Mouse (Mus musculus): ENCODE data around the gene Oas3. TPM values are rescaled to one million over a fixed set of nuclear protein-coding genes. Genes with fewer than 3 reads are reported as not detected.
"Not testable (repeated sequence)": the region's sequence is repeated elsewhere in the genome, so short reads cannot be mapped to it uniquely, and the experiment has no call there.

The Oas3 gene
- 0.15 and 0.21 TPM in 2 replicates for polyA plus RNA-seq (2014; fragmentation: Nextera tagmentation; extraction: Ambion mirVana)

DNA sequence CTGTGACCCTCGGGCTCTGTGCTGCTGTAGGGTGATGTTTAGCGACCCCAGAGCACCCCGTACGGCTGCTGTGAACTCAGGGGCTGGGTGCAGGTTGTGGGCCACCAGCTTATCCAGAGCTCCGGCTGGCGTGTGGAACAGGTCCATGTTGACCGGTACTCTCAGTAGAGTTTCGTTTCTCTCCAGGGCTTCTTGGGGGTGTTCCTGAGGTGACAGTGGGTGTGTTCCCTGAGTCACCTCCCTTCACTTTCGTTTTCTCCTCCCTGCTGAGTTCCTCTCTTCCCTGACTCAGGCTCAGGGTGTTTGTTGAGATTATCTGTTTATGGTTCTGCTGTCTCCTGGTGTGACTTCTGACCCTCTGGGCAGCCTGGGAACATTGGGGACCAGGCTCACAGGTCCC lies at the start of gene Oas3:
Gene Oas3 (minus strand): TSS at position 184 of the 400 bp plus-strand sequence.
- H3K4me1 ChIP-seq (replicated peaks; ENCODE audit: control insufficient read depth, insufficient read depth, low read length): no peaks in the 10 kb centered on the region
- no peaks in the 10 kb centered on the region for H3K9me3 ChIP-seq (ENCODE audit: control insufficient read depth, low read length)
- no peaks in the 10 kb centered on the region for H3K27me3 ChIP-seq (ENCODE audit: control insufficient read depth, insufficient read depth, low read length)
- no peak within 1 kb of the TSS for H3K9ac ChIP-seq (ENCODE audit: low read depth, low read length)
- H3K36me3 ChIP-seq (ENCODE audit: control insufficient read depth, insufficient read depth, low read length): no peaks in the 10 kb centered on the region
- no peak within 1 kb of the TSS for H3K4me2 ChIP-seq (replicated peaks; ENCODE audit: low read depth, low read length)
- no peak within 1 kb of the TSS for H3K27ac ChIP-seq (ENCODE audit: low read depth, low read length)
- WGBS: 75% methylated on average over 9 of the region's 9 CpGs
- no peak within 1 kb of the TSS for H3K4me3 ChIP-seq (ENCODE audit: low read depth, low read length)
- ATAC-seq (ENCODE audit: low FRiP score) (no peak), DNase-seq (ENCODE audit: low spot score) (no peak)

DNA sequence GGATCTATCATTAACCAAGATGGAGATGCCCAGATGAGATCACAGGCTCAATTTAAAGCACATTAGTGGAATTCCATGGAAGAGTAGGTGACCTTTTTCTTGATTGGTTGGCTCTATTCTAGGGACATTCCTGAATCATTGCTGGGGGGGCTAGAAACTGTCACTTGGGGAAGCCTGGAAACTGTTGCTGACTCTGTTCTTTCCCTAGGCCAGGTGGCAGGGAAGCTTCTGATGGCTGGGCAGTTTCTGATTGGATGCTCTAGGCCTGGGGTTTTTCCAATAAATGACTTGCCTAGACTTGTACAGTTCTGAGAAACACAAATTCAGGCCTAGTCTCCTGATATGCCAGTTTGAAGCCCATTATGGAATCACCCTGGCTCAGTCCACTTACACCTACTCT lies 41.5 kb upstream of the Oas3 start:
- DNase-seq (ENCODE audit: low spot score): no peak
- Histone ChIP-seq H3K36me3 (ENCODE audit: control insufficient read depth, insufficient read depth, low read length) (no peaks in the 10 kb centered on the region), H3K4me1 (replicated peaks; ENCODE audit: control insufficient read depth, insufficient read depth, low read length) (no peaks in the 10 kb centered on the region), H3K4me3 (ENCODE audit: low read depth, low read length) (no peak overlapping the region), H3K9me3 (ENCODE audit: control insufficient read depth, low read length) (no peaks in the 10 kb centered on the region), H3K4me2 (replicated peaks; ENCODE audit: low read depth, low read length) (no peak overlapping the region), H3K27me3 (ENCODE audit: control insufficient read depth, insufficient read depth, low read length) (no peaks in the 10 kb centered on the region), H3K9ac (ENCODE audit: low read depth, low read length) (no peak overlapping the region), H3K27ac (ENCODE audit: low read depth, low read length) (no peak overlapping the region)
- no peak for ATAC-seq (ENCODE audit: low FRiP score)

DNA sequence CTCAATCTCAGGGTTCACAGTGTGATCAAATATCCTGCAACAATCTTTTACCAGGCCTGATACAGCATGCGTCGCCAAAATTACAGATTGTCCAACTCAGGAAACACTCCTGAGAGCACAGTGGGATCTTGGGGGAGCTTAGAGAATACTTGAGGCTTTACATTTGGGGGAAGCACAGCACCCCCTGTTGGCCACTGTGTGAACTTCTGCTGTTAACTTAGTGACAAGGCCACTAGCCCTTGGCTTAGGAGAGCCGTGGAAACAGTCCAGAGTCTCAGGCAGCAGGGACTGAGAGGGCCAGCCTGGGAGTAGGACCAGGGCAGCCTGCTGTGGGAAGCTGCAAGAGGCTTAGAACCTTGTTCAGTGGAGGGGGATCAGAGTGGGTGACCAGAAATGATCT lies 38.5 kb upstream of the Oas3 start:
- Histone ChIP-seq H3K27ac (ENCODE audit: low read depth, low read length) (no peak overlapping the region), H3K27me3 (ENCODE audit: control insufficient read depth, insufficient read depth, low read length) (no peaks in the 10 kb centered on the region), H3K4me1 (replicated peaks; ENCODE audit: control insufficient read depth, insufficient read depth, low read length) (no peaks in the 10 kb centered on the region), H3K9ac (ENCODE audit: low read depth, low read length) (no peak overlapping the region), H3K4me2 (replicated peaks; ENCODE audit: low read depth, low read length) (no peak overlapping the region), H3K36me3 (ENCODE audit: control insufficient read depth, insufficient read depth, low read length) (no peaks in the 10 kb centered on the region), H3K4me3 (ENCODE audit: low read depth, low read length) (no peak overlapping the region), H3K9me3 (ENCODE audit: control insufficient read depth, low read length) (no peaks in the 10 kb centered on the region)
- WGBS: 61% methylated on average over 3 of the region's 3 CpGs
- ATAC-seq (ENCODE audit: low FRiP score): no peak
- peak; percentile 19 for DNase-seq (ENCODE audit: low spot score)

DNA sequence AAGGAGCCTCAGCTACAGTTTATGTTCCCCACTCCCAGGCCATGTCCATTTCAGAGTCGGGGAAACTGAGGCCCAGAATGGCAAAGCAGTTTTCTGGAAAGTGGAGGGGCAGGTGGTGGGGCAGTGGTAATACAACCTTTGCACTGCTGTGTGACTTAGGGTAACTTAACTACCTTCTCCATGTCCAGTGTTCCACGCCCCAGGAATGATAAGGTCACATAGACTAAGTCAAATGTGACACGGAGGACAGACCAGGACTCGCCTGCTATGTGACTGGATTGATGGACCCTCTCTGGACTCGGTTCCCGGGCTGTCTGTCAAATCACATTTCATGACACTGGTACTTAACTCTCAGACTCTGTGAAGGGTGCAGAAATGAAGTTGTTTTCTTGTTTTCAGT lies 35.6 kb upstream of the Oas3 start:
- no peak for ATAC-seq (ENCODE audit: low FRiP score)
- Histone ChIP-seq H3K4me3 (ENCODE audit: low read depth, low read length) (no peak overlapping the region), H3K27ac (ENCODE audit: low read depth, low read length) (no peak overlapping the region), H3K9ac (ENCODE audit: low read depth, low read length) (no peak overlapping the region), H3K9me3 (ENCODE audit: control insufficient read depth, low read length) (no peaks in the 10 kb centered on the region), H3K36me3 (ENCODE audit: control insufficient read depth, insufficient read depth, low read length) (no peaks in the 10 kb centered on the region), H3K4me1 (replicated peaks; ENCODE audit: control insufficient read depth, insufficient read depth, low read length) (no peaks in the 10 kb centered on the region), H3K4me2 (replicated peaks; ENCODE audit: low read depth, low read length) (0 out of 2 replicates have a peak overlapping the region, but pooled peaks have one; percentile 20), H3K27me3 (ENCODE audit: control insufficient read depth, insufficient read depth, low read length) (no peaks in the 10 kb centered on the region)
- no peak for DNase-seq (ENCODE audit: low spot score)
- 79% methylated on average over 6 of the region's 6 CpGs for WGBS

DNA sequence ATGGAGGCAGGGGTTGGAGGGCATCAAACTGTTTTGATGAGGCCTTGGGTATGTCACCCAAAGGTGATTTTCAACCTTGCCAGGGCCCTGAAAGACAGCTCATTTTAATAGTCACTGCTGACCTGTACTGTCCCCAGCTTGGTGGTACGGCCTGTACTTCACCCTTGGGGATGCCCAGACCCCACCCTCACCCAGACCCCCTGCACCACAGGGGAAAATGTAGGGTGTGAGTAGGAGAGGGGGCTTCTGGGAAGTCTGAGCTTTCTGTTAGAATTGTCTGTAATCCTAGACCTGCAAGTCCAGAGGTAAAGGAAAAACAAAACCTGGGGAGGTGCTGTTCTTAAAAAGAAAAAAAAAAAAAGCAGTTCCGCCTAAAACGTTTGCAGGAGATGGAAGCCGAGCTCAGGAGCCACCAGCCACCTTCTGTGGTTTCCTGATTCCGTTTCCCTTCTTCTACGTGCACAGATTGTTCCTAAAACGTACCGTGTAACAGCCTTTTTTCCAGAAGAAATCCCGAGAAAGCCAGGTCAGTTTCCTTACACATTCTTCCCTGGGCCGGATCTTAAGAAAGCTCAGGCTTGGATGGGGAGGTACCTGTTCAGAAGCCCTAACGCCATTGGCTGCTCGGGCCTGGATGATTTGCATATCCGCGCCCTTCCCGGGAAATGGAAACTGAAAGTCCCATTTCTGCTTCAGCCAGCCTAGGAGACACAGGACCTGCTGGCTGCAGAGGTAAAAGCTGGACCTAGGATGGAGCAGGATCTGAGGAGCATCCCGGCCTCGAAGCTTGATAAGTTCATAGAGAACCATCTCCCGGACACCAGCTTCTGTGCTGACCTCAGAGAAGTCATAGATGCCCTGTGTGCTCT lies 34.7 kb upstream of the Oas3 start, which contains the start of gene Oas1c:
Gene Oas1c (minus strand): TSS at position 564 of the 869 bp plus-strand sequence.
- peak; percentile 77 for DNase-seq (ENCODE audit: low spot score)
- H3K27me3 ChIP-seq (ENCODE audit: control insufficient read depth, insufficient read depth, low read length): no peaks in the 10 kb centered on the region
- H3K4me2 ChIP-seq (replicated peaks; ENCODE audit: low read depth, low read length): peak within 1 kb of the TSS; percentile 20
- H3K36me3 ChIP-seq (ENCODE audit: control insufficient read depth, insufficient read depth, low read length): no peaks in the 10 kb centered on the region
- H3K9ac ChIP-seq (ENCODE audit: low read depth, low read length): peak within 1 kb of the TSS; percentile 28
- WGBS: 8% methylated on average over 18 of the region's 18 CpGs
- H3K27ac ChIP-seq (ENCODE audit: low read depth, low read length): no peak within 1 kb of the TSS
- H3K4me3 ChIP-seq (ENCODE audit: low read depth, low read length): peak within 1 kb of the TSS; percentile 6; the same call in 1 of the 2 replicates
- no peaks in the 10 kb centered on the region for H3K4me1 ChIP-seq (replicated peaks; ENCODE audit: control insufficient read depth, insufficient read depth, low read length)
- H3K9me3 ChIP-seq (ENCODE audit: control insufficient read depth, low read length): no peaks in the 10 kb centered on the region
- ATAC-seq (ENCODE audit: low FRiP score): peak; percentile 54; the same call in 1 of the 2 replicates

DNA sequence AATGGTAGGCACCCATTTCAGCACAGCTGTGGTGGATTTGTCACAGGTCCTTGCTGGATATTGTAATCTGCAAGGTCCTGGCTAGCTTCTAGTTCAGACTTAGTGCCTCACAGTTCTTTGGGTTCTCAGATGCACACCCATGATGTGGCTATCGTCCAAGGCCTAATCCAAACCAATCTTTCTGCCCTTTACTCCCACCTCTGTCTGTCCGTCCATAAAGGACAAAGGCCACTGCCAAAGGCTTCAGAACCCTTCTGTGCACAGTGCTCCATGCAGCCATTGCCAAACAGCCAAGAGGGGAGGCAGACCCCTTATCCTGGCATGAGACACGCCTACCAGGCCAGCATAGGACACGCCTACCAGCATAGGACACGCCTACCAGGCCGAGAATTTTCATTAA lies 31.7 kb upstream of the Oas3 start:
- no peak for ATAC-seq (ENCODE audit: low FRiP score)
- H3K9ac ChIP-seq (ENCODE audit: low read depth, low read length): no peak overlapping the region
- no peak overlapping the region for H3K27ac ChIP-seq (ENCODE audit: low read depth, low read length)
- WGBS: 40% methylated on average over 6 of the region's 6 CpGs
- DNase-seq (ENCODE audit: low spot score): no peak
- H3K4me1 ChIP-seq (replicated peaks; ENCODE audit: control insufficient read depth, insufficient read depth, low read length): no peaks in the 10 kb centered on the region
- H3K36me3 ChIP-seq (ENCODE audit: control insufficient read depth, insufficient read depth, low read length): no peaks in the 10 kb centered on the region
- no peak overlapping the region for H3K4me2 ChIP-seq (replicated peaks; ENCODE audit: low read depth, low read length)
- no peaks in the 10 kb centered on the region for H3K9me3 ChIP-seq (ENCODE audit: control insufficient read depth, low read length)
- H3K4me3 ChIP-seq (ENCODE audit: low read depth, low read length): no peak overlapping the region
- no peaks in the 10 kb centered on the region for H3K27me3 ChIP-seq (ENCODE audit: control insufficient read depth, insufficient read depth, low read length)

DNA sequence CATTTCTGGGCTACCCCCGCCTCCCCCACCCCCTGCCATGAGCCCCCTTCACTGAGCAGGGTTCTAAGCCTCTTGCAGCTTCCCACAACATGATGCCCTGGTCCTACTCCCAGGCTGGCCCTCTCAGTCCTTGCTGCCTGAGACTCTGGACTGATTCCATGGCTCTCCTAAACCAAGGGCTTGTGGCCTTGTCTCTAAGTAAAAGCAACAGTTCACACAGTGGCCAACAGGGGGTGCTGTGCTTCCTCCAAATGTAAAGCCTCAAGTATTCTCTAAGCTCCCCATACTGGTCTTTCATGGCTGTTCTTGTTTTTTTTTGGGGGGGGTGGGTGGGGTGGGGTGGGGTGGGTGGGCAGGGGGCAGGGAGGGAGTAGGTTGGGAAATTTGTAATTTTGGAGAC lies 29.0 kb upstream of the Oas3 start:
- H3K4me3 ChIP-seq (ENCODE audit: low read depth, low read length): no peak overlapping the region
- no peaks in the 10 kb centered on the region for H3K27me3 ChIP-seq (ENCODE audit: control insufficient read depth, insufficient read depth, low read length)
- no peak for ATAC-seq (ENCODE audit: low FRiP score)
- DNase-seq (ENCODE audit: low spot score): peak; percentile 77
- H3K36me3 ChIP-seq (ENCODE audit: control insufficient read depth, insufficient read depth, low read length): no peaks in the 10 kb centered on the region
- no peak overlapping the region for H3K4me2 ChIP-seq (replicated peaks; ENCODE audit: low read depth, low read length)
- no peaks in the 10 kb centered on the region for H3K4me1 ChIP-seq (replicated peaks; ENCODE audit: control insufficient read depth, insufficient read depth, low read length)
- WGBS: 100% methylated on average over 1 of the region's 1 CpGs
- no peak overlapping the region for H3K27ac ChIP-seq (ENCODE audit: low read depth, low read length)
- no peak overlapping the region for H3K9ac ChIP-seq (ENCODE audit: low read depth, low read length)
- no peaks in the 10 kb centered on the region for H3K9me3 ChIP-seq (ENCODE audit: control insufficient read depth, low read length)

DNA sequence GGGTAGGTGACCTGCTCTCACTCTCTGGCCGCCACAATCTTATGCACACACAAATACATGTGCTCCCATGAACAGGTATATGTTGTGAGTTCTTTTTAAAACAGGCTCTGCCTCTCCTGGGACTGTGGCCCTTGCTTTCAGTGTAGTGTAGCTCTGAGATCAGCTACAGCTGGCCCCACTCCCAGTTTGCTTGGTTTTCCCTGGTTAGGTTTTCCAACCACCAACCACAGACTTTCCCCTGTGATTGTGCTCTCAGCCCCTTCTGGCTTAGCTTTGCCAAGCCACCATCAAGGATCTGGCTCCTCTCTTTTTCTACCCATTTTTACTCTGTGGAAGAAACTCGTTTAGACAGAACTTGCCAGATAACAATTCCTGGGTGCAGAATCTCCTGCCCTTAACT lies 26.1 kb upstream of the Oas3 start:
- Histone ChIP-seq H3K4me2 (replicated peaks; ENCODE audit: low read depth, low read length) (no peak overlapping the region), H3K27ac (ENCODE audit: low read depth, low read length) (no peak overlapping the region), H3K4me1 (replicated peaks; ENCODE audit: control insufficient read depth, insufficient read depth, low read length) (no peaks in the 10 kb centered on the region), H3K27me3 (ENCODE audit: control insufficient read depth, insufficient read depth, low read length) (no peaks in the 10 kb centered on the region), H3K9ac (ENCODE audit: low read depth, low read length) (no peak overlapping the region), H3K9me3 (ENCODE audit: control insufficient read depth, low read length) (no peaks in the 10 kb centered on the region), H3K36me3 (ENCODE audit: control insufficient read depth, insufficient read depth, low read length) (no peaks in the 10 kb centered on the region), H3K4me3 (ENCODE audit: low read depth, low read length) (no peak overlapping the region)
- whole genome bisulfite sequencing: 74% methylated on average over 2 of the region's 2 CpGs
- DNase-seq (ENCODE audit: low spot score) (no peak), ATAC-seq (ENCODE audit: low FRiP score) (no peak)

DNA sequence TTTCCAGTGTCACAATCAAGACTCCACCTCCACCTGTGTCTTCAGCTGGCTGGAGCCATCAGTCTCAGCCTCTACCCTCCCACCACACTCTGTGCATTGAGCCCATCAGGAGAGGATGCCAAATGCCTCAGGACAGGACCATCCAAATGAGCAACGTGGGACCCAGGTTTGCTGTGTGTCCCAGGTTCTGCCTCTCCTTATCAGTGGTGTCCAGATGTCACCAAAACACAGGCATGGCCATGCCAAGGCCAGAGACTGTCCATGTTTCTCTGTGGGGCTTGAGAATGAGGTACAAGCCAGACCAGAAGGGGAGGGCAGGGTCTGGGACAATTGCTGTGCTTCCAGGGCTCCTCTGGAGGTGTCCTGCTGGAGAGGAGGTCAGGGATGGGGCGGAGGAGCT lies 21.5 kb upstream of the Oas3 start:
- not testable (repeated sequence) for H3K36me3 ChIP-seq (ENCODE audit: control insufficient read depth, insufficient read depth, low read length); H3K27ac ChIP-seq (ENCODE audit: low read depth, low read length); H3K4me3 ChIP-seq (ENCODE audit: low read depth, low read length); H3K9me3 ChIP-seq (ENCODE audit: control insufficient read depth, low read length); DNase-seq (ENCODE audit: low spot score); H3K9ac ChIP-seq (ENCODE audit: low read depth, low read length); H3K4me2 ChIP-seq (replicated peaks; ENCODE audit: low read depth, low read length); H3K27me3 ChIP-seq (ENCODE audit: control insufficient read depth, insufficient read depth, low read length); H3K4me1 ChIP-seq (replicated peaks; ENCODE audit: control insufficient read depth, insufficient read depth, low read length); ATAC-seq (ENCODE audit: low FRiP score)
- 68% methylated on average over 2 of the region's 2 CpGs for WGBS

Measured in hindbrain, embryonic 11.5 days (tissue).